Comparison of ENCODE assay signal across 15 mouse cellular contexts in genomic region chr13:29501173-29501572, GRCm38 (mm10).
DNase-seq lines count a peak whose midpoint lies in the region; ATAC-seq and TF ChIP-seq lines count a peak whose summit lies in the region.
"Had no signal": no experiment of that assay in that cellular context is flagged by ENCODE, and none has a peak within 500 bp of the region (broad histone marks: within the 10 kb centered on the region; RNA-seq: fewer than 3 reads in every experiment).

No protein-coding gene starts in this region.

- no peaks in the 10 kb centered on the region for H3K36me3 ChIP-seq in kidney, postnatal 0 days (ENCODE audit: insufficient read depth, low read length)
- H3K36me3 ChIP-seq in kidney, embryonic 15.5 days = no peaks in the 10 kb centered on the region
- H3K36me3 ChIP-seq: embryonic facial prominence, embryonic 13.5 days; hindbrain, embryonic 13.5 days; limb, embryonic 15.5 days; neural tube, embryonic 13.5 days had no signal

- DNase-seq in embryo, embryonic 10.5 days (ENCODE audit: low spot score) = peak; percentile 14
- no peak for DNase-seq in embryo, embryonic 9.5 days (ENCODE audit: extremely low spot score)
- no peak for DNase-seq in kidney, postnatal 0 days (ENCODE audit: low spot score)
- peak; percentile 22 for DNase-seq in 416B (ENCODE audit: low read depth)
- DNase-seq in R1 (ENCODE audit: low read depth, low spot score) = peak; percentile 19
- no peak for DNase-seq in cerebellum, postnatal 4 days (ENCODE audit: low spot score in 2 of 2)
- no peak for DNase-seq in ovary, adult 18-20 months (ENCODE audit: low spot score)
- DNase-seq: B cell, adult 2 months; cerebellum, postnatal 14 days; kidney, adult 9 months had no signal

- no peaks in the 10 kb centered on the region for H3K4me1 ChIP-seq in kidney, postnatal 0 days (replicated peaks; ENCODE audit: insufficient read depth, low read length)
- peaks cover 9% of the 10 kb centered on the region for H3K4me1 ChIP-seq in kidney, embryonic 15.5 days

- H3K27ac ChIP-seq in kidney, postnatal 0 days = no peak overlapping the region
- no peak overlapping the region for H3K27ac ChIP-seq in kidney, embryonic 15.5 days
- H3K27ac ChIP-seq: embryonic facial prominence, embryonic 13.5 days; hindbrain, embryonic 13.5 days; limb, embryonic 15.5 days; neural tube, embryonic 13.5 days had no signal

- peak; percentile 25; the same call in 1 of the 2 replicates for TF ChIP-seq CTCF in kidney, postnatal 0 days (IDR thresholded peaks at IDR 0.05; ENCODE audit: low read depth)

- 78% methylated on average over 2 of the region's 2 CpGs for WGBS in kidney, postnatal 0 days
- 75% methylated on average over 2 of the region's 2 CpGs for WGBS in kidney, embryonic 15.5 days

- no peak for ATAC-seq in kidney, postnatal 0 days (replicated peaks; ENCODE audit: low FRiP score, low read depth)
- ATAC-seq in kidney, embryonic 15.5 days (replicated peaks; ENCODE audit: low FRiP score) = no peak

- no peak overlapping the region for H3K4me3 ChIP-seq in kidney, postnatal 0 days (replicated peaks; ENCODE audit: low read depth, low read length)
- H3K4me3 ChIP-seq in kidney, embryonic 15.5 days (replicated peaks) = no peak overlapping the region
- H3K4me3 ChIP-seq: embryonic facial prominence, embryonic 13.5 days; hindbrain, embryonic 13.5 days; limb, embryonic 15.5 days; neural tube, embryonic 13.5 days had no signal

- H3K4me2 ChIP-seq in kidney, postnatal 0 days (ENCODE audit: low read length) = no peak overlapping the region
- H3K4me2 ChIP-seq in kidney, embryonic 15.5 days = no peak overlapping the region
- H3K4me2 ChIP-seq: embryonic facial prominence, embryonic 13.5 days; hindbrain, embryonic 13.5 days; limb, embryonic 15.5 days; neural tube, embryonic 13.5 days had no signal

- H3K9me3 ChIP-seq in kidney, postnatal 0 days (replicated peaks; ENCODE audit: low read length) = no peaks in the 10 kb centered on the region
- H3K9me3 ChIP-seq in kidney, embryonic 15.5 days (replicated peaks) = no peaks in the 10 kb centered on the region
- H3K9me3 ChIP-seq: embryonic facial prominence, embryonic 13.5 days; hindbrain, embryonic 13.5 days; limb, embryonic 15.5 days; neural tube, embryonic 13.5 days had no signal

- no peaks in the 10 kb centered on the region for H3K27me3 ChIP-seq in kidney, postnatal 0 days (ENCODE audit: insufficient read depth, low read length)
- H3K27me3 ChIP-seq in kidney, embryonic 15.5 days = no peaks in the 10 kb centered on the region
- H3K27me3 ChIP-seq: embryonic facial prominence, embryonic 13.5 days; hindbrain, embryonic 13.5 days; limb, embryonic 15.5 days; neural tube, embryonic 13.5 days had no signal

- no peak overlapping the region for H3K9ac ChIP-seq in kidney, postnatal 0 days (ENCODE audit: low read depth, low read length)
- no peak overlapping the region for H3K9ac ChIP-seq in kidney, embryonic 15.5 days
- H3K9ac ChIP-seq: embryonic facial prominence, embryonic 13.5 days; hindbrain, embryonic 13.5 days; limb, embryonic 15.5 days; neural tube, embryonic 13.5 days had no signal

Comparison
In these comparisons a context has a peak if more than half of its experiments do, and no peak if none do; other contexts are left out.
1. DNase-seq: peak in embryo, embryonic 10.5 days (single experiment), 416B (single experiment) and R1 (single experiment); none in embryo, embryonic 9.5 days (single experiment), kidney, postnatal 0 days (single experiment), cerebellum, postnatal 4 days (0 of 2) and ovary, adult 18-20 months (single experiment).